Mouse (Mus musculus): ENCODE measurements around the gene Ank3. TPM values are rescaled to one million over a fixed set of nuclear protein-coding genes. Genes with fewer than 3 reads are reported as not detected.
"Not testable (repeated sequence)": the region's sequence is repeated elsewhere in the genome, so short reads cannot be mapped to it uniquely, and the experiment has no call there.

The Ank3 gene
- polyA plus RNA-seq, 3 experiments from 2014 or later: 0.58 to 0.98 TPM; not detected in 1

DNA sequence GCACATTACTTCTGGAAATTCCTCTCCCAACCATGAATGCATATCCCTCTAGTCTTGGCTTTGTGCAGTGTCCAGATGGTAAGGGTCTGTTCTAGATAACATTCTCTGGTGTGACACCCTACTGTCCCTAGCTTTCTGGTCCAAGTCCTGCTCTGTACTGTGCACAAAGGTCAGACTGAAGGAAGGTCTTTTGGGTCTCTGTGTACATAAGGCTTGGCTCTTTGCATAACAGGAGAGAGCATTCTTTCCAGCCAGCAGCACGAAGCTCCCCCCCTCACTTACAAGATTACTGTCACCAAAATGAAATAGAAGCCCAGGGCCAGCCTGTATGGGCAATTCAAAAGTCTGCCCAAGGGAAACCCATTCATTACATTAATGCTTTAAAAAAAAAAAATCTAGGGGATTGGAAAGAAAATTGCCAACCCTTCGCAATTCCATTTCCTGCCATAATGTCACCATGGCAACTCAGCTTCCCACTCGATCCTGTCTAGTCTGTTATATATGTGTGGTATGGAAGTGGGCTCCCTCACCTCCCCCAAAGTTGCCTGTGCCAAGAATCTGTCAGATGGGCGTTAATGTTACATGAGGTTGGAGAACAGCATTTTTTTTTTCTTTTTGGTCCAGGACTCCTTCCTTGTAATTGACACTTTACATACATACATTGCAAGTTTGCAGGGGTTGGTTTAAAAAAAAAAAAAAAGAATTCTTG lies 460.5 kb downstream of the Ank3 start:
- ATAC-seq: no peak

DNA sequence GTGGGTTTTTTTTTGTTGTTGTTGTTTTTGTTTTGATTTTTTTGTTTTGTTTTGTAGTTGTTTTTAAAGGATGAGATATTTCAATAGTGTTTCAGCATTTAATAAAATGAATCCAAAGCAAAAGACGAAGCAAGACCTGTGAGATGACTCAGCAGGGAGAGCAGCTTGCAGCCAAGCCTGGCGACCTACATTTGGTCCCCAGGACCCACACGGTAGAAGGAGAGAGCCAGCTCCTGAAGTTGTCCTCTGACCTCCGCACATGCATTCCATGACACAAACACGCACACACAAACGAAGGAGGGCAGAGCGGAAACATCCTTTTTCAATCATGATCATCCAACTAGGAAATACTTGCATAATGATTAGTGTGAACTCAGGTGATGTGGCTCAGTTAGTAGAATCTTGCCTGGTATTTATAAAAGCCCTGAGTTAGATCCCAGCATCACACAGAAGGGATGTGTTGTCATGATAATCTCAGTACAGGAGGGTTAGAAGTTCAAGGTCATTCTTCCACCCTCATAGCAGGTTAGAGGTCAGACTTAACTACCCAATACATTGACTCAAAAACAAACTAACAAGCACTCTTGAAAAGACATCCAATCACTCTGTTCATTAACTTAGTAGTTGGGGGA lies 461.4 kb downstream of the Ank3 start:
- ATAC-seq: no peak

DNA sequence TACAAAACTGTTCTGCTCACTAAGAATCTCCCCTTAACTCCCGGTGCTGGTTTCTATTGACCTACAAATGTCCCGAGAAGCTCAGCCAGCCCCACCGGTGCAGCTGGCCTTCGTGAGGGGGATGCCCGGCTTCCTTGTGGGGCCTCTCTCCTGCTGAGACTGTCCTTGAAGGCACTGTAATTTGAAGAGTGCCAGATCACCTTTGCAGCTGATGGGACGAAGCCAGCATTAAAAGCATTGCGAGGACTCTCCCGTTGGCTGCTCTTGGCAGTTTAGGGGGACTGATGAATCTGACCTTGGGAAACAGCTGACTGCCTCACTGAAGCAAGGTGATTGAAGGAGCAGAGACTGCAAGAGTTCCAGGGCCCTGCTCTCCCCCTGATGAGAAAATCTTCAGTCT lies 464.3 kb downstream of the Ank3 start:
- ATAC-seq: no peak

DNA sequence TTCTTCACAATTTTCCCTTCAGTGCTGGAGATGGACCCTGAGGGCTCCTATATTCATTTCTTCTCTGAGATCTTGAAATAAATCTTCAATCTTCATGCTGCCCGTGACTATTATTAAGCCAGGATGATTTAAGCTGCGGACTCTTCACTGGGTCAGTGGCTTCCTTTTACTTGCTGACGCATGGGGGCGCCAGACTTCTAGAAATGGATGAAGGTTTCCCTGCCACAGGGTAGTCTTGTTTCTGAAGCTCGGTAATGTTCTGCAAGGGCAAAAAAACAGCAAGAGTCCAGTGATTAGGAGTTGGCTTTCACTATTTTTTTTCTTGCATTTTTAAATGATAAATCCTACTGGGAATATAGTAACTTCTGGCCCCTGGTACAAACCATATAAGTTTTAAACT lies 471.8 kb downstream of the Ank3 start:
- no peak for ATAC-seq

DNA sequence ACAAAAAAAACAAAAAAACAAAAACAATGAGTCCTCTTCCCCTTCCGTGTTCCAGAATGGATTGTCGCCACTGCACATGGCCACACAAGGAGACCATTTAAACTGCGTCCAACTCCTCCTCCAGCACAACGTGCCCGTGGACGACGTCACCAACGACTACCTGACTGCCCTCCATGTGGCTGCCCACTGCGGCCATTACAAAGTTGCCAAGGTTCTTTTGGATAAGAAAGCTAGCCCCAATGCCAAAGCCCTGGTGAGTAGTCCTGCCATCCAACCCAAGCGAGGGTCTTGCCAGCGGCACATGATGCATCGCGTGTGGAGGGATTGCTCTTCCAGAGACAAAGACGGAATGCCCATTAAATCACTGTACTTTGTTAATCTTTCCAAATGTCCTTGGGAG lies 472.4 kb downstream of the Ank3 start:
- no peak for ATAC-seq

DNA sequence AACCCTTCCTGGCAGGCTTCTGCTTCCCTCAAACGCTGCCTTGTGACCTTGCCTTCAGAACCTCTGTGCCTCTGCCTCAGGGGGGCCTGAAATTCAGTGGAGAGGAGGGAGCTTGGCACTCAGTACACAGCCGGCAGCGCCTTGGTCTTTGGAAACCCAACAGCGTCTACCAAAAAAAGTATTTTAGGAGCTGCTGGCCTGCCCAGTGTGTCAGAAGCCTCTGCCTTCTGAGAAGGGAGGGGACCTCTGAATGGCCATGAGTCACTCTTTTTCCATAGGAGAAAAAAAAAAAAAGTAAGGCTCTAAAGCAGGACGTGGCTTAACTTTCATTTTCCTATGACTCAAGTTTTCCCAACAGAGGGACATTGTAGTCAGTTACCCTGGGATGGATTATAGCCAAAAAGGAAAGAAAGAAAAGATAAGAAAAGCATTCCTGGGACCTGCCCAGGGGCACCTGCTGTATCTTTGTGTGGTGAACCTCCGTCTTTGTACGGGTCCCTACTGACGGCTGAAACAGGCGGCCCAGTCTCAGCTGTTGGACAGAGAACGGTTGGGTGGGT lies 473.7 kb downstream of the Ank3 start:
- no peak for ATAC-seq

DNA sequence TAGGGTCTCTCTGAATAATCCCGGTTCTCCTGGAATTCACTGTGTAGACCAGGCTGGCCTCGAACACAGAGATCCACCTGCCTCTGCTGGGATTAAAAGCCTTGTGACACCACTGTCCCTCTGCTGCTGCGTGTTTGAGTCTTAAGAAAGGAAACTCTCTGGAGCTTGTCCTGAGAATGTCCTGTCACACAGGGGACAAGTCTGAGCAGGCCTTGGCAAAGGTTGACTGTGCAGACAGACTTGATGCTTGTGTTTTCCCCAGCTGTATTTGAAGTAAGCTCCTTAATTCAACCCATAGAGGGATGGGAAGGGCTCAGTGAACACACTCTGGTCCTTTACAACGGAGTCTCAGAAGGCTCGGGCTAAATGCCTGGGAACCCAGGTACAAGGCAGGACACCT lies 474.3 kb downstream of the Ank3 start:
- no peak for ATAC-seq

DNA sequence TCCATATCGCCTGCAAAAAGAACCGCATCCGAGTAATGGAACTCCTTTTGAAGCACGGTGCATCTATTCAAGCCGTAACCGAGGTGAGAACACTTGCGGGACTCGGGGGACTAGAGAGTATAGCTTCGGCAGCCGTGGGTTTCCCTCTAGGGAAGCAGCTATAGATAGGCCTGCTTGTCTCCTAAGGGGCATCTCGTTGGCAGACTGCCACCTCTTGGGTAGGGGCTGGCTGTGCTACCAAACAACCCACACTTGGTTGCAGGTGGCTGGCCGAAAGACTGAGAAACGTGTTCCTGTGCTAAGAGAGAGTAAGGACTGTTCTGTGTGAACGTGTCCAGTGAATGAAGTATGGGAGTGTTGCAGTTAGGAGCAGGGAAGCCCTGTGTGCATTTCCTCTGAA lies 476.2 kb downstream of the Ank3 start:
- no peak for ATAC-seq

DNA sequence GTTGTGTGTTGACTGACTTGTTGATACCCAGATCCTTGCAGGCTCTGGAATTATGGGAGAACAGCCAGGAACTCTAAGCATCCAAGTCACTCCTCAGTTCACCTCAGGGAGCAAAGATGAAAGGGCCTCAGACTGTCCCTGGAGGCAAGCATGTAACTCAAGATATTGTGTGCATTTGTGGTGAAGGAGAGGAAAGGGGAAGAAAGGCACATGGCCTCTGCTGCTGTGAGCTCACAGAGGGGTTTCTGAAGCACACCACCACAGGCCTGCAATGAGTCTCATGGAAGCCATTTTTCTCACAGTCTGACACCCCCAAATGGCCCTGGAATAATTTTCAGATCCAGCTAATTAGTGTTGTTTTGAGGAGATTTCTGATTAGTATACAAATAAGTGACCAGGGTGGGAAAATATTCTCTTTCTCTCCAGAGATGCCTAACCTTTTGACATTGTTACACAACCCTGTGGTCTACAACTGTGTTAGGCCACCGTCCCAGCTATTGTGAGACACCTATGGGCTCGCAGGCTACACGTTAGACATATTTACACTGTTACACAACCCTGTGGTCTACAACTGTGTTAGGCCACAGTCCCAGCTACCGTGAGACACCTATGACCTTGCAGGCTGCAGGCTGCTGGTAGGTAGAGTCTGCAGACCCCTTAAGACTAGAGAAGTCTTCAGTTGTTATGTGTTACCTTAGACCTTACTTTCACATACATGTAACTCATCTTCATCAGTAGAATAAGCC lies 485.5 kb downstream of the Ank3 start:
- ATAC-seq: no peak

DNA sequence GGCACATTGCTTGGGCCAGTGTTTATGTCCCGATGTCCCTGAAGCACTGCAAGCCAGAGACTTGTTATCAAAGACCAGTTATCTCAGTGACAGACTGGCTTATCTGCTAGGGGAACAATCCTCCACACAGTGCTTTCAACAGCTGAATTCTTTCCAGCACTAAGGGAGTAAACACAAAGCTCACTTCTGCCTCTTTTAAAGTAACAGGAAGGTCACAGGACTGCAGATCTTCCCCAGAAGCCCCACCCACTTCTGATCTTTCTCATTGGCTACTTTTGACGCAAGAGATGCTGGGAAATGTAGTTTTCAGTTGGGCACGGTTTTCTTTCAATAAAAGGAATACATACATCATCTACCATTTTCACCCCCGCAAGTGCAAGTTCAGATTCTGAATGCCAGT lies 489.8 kb downstream of the Ank3 start:
- no peak for ATAC-seq

DNA sequence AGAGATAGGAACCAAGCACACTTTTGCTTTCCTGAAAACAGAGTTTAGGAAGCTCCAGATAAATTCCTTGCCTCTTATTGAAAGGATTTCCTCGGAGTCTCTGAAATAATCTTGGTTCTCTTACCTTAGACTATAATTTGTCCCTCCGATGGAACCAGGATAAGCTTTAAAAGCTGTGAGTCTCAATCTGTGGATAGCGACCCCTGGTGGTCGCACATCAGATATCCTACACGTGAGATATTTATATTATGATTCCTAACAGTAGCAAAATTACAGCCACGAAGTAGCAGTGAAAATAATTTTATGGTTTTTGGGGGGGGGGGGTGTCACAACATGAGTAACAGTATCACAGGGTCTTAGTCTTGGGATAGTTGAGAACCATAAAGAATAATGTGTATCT lies 491.2 kb downstream of the Ank3 start:
- ATAC-seq: no peak

DNA sequence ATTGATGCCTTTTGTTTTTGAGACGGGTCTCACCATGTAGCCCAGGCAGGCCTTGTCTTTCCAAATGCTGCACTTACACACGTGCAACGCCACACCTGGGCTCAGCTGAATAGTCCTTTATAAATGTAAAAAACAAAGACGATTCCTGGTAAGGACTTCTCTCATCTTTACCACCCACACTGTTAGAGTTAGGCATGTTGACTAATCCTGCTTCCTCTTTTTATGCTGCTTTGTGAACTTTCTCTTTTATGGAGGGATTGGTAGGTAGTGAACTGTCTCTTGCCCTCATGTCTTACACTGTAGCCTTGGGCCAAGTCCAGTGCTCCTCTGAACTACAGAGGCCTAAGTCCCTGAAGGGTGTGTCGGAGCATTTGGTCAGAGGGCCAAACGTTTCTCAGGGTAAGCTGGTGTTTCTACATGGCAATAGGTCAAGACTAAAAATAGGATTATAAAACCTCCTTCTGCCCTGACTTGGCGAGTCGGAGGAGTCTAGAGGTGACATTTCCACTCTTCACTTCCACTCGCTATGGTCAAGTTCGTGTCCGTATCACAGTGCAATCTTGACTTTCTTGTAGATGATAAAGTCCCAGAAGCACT lies 491.9 kb downstream of the Ank3 start:
- ATAC-seq: no peak

DNA sequence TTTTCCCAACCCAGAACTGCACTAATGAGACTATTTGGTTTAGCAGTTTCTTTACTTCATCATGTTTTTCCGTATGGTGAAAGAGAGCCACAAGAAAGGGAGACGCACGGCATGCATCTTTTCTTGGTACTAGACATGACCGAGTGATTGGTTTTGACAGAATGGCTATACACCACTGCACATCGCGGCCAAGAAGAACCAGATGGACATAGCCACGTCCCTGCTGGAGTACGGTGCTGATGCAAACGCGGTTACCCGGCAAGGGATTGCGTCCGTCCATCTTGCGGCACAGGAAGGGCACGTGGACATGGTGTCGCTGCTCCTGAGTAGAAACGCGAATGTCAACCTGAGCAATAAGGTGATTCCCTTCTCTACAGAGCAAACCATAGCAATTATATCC lies 493.6 kb downstream of the Ank3 start:
- ATAC-seq: no peak

DNA sequence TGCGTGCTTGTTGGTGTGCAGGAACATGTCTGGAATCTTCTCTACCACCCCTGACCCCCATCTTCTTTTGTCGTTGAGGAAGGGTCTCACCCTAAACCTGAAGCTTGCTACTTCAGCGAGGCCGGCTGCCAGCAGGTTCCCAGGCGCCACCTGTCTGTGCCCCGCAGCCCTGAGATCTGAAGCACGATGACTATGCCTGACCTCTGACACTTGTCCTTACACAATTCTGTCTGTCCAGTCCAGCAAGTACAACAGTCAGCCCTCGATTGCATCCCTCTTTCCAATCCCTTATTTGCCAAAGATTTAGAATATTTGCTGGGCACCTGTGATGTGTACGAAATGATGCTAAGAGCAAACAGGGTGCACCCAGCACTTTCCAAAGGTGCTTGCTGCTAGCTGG lies 497.0 kb downstream of the Ank3 start:
- no peak for ATAC-seq

DNA sequence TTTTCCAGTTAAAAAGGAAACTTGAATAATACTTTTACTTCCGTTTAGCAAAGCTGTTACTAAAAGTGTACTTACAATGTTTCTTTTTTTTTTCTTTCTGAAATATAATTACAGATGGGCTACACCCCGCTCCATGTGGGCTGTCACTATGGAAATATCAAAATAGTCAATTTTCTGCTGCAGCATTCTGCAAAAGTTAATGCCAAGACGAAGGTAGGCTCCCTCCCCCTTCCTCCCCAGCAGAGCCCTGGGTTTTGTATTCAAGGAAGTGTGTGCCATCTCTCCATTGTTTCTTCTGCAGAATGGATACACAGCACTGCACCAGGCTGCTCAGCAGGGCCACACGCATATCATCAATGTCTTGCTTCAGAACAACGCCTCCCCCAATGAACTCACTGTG lies 499.4 kb downstream of the Ank3 start:
- ATAC-seq: no peak

DNA sequence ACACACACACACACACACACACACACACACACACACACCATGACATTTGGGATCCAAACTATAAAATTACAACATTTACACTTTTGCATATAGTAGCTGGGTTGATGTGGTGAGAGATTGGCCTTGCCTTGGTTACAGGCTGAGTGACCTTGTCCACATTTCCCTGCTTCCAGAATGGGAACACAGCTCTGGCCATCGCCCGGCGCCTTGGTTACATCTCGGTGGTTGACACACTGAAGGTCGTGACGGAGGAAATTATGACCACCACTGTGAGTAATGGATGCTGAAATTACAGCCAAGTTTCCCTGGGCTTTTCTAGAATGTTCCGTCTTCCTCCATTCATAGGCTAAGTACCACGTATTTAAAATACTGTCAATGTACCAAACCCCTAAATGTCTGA lies 500.2 kb downstream of the Ank3 start:
- no peak for ATAC-seq

DNA sequence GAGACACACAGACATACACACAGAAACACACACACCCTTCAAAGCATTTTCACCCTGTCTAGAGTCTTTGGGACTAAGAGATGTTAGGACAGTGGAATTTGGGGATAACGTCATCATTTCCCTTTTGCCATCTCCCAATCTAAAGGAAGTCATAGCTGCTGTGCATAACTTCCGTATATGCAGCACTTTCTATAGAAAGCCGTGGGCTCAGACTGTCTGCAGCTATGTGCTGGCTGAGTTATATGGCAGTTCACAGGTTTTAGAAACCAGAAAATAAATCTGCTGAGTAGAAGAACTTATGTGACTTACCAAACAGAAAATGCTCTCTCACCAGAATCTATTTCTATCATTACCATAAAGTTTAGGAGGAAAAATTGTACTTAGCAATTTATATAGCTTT lies 501.2 kb downstream of the Ank3 start:
- ATAC-seq: no peak

DNA sequence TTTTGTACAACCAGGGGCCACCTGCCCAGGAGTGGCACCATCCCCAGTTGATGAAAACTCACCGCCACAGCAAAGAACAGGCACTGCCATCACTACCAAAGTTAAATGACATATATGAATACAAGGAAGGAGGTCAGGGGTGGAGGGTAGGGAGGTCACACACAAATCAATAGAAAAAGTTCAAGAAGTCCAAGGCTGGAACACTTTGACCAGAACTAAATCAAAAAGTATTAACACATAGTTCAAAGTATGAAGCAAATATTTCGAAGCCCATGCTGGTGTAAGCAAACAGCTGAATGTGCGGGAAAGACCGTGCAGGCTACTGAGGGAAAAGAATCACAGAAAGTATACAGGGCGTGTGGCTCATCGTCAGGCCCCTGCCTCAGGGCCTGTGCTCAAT lies 503.5 kb downstream of the Ank3 start:
- no peak for ATAC-seq

DNA sequence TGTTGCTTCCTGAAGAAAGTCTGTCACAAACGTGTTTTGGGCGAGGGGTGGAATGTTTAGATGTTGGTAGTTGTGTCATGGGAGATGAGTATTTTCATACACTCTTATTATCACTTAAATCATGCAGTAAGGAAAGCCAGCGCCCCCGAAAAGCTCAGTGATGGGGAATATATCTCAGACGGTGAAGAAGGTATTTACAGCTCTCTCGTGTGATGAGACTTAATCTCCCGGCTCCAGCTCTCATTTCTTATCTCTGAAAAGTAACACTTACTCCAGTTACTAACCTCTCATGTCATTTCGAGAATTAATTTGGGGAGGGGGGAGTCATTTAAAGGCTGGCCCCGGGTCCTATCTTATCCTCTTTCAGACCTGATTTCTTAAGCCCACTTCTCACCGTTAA lies 505.7 kb downstream of the Ank3 start:
- ATAC-seq: no peak

DNA sequence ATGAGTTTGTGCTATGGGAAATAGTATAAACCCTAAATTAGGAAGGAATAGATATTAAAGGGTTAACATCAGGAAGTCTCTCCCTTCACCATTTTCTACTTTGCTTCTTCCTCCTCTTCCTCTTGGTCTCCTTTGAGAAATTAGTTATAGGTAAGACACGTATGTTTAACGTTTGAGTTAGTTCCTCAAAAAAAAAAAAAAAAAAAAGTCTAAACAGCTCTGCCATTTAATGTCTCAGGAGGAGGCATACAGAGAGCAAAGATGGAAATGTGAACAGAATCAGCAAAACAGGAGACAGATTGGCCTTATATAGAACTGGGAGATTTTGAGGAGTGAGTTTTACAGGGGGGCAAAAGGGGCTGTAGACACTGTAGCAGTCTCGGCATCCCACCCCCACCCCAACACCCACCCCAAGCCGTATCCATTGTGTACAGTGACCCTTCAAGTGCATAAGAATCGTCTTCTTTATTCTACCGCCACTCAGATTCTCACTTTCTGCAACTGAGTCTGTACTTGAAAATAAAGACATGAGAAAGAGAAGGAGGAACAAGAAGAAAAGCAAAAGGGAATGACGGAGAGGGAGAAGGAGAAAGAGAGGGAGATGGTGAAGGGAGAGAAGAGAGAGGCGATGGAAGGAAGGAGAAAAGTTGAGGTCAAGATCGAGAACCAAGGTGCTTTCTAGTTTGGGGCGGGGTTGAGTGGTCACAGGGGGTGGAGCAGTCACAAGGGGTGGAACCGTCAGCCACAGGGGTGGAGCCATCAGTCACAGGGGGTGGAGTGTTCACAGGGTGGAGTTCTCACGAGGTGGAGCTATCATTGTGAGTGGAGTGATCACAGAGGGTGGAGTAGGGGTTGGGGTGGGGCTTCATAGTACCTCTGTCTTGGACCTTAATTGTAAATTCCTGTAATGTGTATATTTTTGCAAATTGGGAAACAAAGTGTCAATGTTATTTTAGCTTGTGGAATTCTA lies 509.5 kb downstream of the Ank3 start:
- ATAC-seq: no peak

DNA sequence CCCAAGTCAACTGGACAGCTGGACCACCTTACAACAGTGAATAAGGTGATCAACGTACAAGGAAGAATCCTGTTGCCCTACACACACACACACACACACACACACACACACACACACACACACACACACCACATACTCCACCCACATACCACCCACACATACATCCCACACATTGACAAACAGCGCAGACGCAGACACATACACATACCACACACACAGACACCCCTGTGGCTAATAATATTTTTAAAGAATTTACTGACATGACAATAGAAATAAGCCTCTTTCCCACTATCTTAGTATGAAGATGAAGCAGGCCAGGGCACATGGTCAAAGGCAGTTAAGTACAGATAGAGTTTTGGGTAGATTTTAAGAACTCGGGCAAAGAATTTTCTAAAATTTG lies 511.3 kb downstream of the Ank3 start:
- ATAC-seq: no peak

DNA sequence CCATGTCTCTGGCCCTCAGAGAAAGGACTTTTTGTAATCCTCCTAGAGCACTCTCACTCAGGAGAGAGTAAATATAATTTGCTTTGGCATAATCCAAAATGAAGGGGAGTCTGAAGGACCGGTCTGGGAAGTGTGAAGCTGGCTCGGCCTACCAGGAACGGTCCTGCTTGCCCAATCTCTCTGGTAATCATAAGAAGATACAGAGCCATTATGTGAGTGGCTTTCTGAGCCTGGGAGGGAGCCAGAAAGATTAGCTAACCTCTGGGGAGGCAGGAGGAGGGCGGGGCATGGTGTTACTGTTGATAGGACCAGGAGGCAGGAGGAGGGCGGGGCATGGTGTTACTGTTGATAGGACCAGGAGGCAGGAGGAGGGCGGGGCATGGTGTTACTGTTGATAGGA lies 511.7 kb downstream of the Ank3 start:
- not testable (repeated sequence) for ATAC-seq
